ENCODE assay signal across 8 mouse cellular contexts in genomic region chr12:54984701-54985256, GRCm38 (mm10). TPM values are rescaled to one million over a fixed set of nuclear protein-coding genes. Genes with fewer than 3 reads are reported as not detected.
DNase-seq lines count a peak whose midpoint lies in the region; ATAC-seq and TF ChIP-seq lines count a peak whose summit lies in the region.

No protein-coding gene starts in this region.

- H3K79me2 ChIP-seq in MEL (ENCODE audit: control insufficient read depth, insufficient read depth, low read length, poor library complexity) = peaks cover 58% of the 10 kb centered on the region

- TF ChIP-seq CTCF in MEL (IDR thresholded peaks at IDR 0.05 in 2 of 3, conservative IDR thresholded peaks at IDR 0.05 in 1 of 3; ENCODE audit: control insufficient read depth in 1 of 3, insufficient read depth in 1 of 3, low read depth in 2 of 3, low read length in 3 of 3, poor library complexity in 1 of 3, severe bottlenecking in 1 of 3) = no peak

- TF ChIP-seq RAD21 in MEL (IDR thresholded peaks at IDR 0.05; ENCODE audit: low read depth, low read length) = no peak

- WGBS in forebrain, embryonic 13.5 days = 0% methylated on average over 41 of the region's 42 CpGs

- H3K4me2 ChIP-seq in forebrain, embryonic 13.5 days = peak overlapping the region; percentile 81

- no peaks in the 10 kb centered on the region for H3K9me3 ChIP-seq in MEL (replicated peaks; ENCODE audit: insufficient read depth, low read length)
- no peaks in the 10 kb centered on the region for H3K9me3 ChIP-seq in forebrain, embryonic 13.5 days (replicated peaks)

- peak; percentile 88 for DNase-seq in MEL (ENCODE audit: low read depth, low spot score)
- DNase-seq in heart, postnatal 36 days = peak; percentile 73 to 77
- DNase-seq in layer of hippocampus, postnatal 25 days (ENCODE audit: extremely low spot score in 1 of 2, low spot score in 1 of 2) = peak; percentile 20 to 27
- peak; percentile 73 to 76 for DNase-seq in lung, postnatal 4 days
- peak; percentile 76 for DNase-seq in retina, postnatal 1 day
- DNase-seq in urinary bladder, postnatal 4 days (ENCODE audit: low spot score in 2 of 2) = peak; percentile 44 to 67

- peak overlapping the region; percentile 66 to 97 for H3K4me3 ChIP-seq in MEL (ENCODE audit: control insufficient read depth in 1 of 2, insufficient read depth in 1 of 2, low read depth in 2 of 2, low read length in 2 of 2)
- peak overlapping the region; percentile 100 for H3K4me3 ChIP-seq in brown adipose tissue, adult 24 weeks (ENCODE audit: insufficient read depth, low read depth, low read length)
- H3K4me3 ChIP-seq in forebrain, embryonic 13.5 days = peak overlapping the region; percentile 91

- peaks cover 22 to 62% of the 10 kb centered on the region in 2 experiments for H3K36me3 ChIP-seq in MEL (ENCODE audit: control insufficient read depth in 1 of 2, insufficient read depth in 2 of 2, low read length in 2 of 2)
- H3K36me3 ChIP-seq in forebrain, embryonic 13.5 days (ENCODE audit: poor library complexity, severe bottlenecking) = peaks cover 13% of the 10 kb centered on the region; the same call in 1 of the 2 replicates

- H3K9ac ChIP-seq in MEL (ENCODE audit: control insufficient read depth, low read depth, low read length, poor library complexity, severe bottlenecking) = peak overlapping the region; percentile 100
- peak overlapping the region; percentile 89 for H3K9ac ChIP-seq in forebrain, embryonic 13.5 days

- no peaks in the 10 kb centered on the region for H3K27me3 ChIP-seq in MEL (ENCODE audit: control insufficient read depth in 1 of 2, insufficient read depth in 2 of 2, low read length in 2 of 2)
- H3K27me3 ChIP-seq in forebrain, embryonic 13.5 days = no peaks in the 10 kb centered on the region

- TF ChIP-seq EP300 in MEL (IDR thresholded peaks at IDR 0.05; ENCODE audit: low read depth in 1 of 2, low read length in 2 of 2) = peak in 1 of 2 experiments; percentile 16; a peak in 1 of 4 replicates

- peak overlapping the region; percentile 100 for H3K27ac ChIP-seq in MEL (ENCODE audit: control insufficient read depth, low read depth, low read length)
- peak overlapping the region; percentile 93 for H3K27ac ChIP-seq in brown adipose tissue, adult 24 weeks (replicated peaks; ENCODE audit: low read depth, low read length)
- H3K27ac ChIP-seq in forebrain, embryonic 13.5 days = peak overlapping the region; percentile 88

- intact Hi-C loops in heart, postnatal 36 days (cut with DNase I) = loop anchor here (1.0 to 5.0 kb wide), 2 partner anchors 42 to 94 kb away; no protein-coding TSS in a partner anchor

- peak; percentile 77 for ATAC-seq in forebrain, embryonic 13.5 days

- TF ChIP-seq POLR2A in MEL (IDR thresholded peaks at IDR 0.05; ENCODE audit: control insufficient read depth in 1 of 2, insufficient read depth in 1 of 2, low read depth in 1 of 2, low read length in 2 of 2, poor library complexity in 1 of 2) = peak; percentile 30 to 43; a peak in 2 of 4 replicates

- peaks cover 36 to 40% of the 10 kb centered on the region in 2 experiments for H3K4me1 ChIP-seq in MEL (ENCODE audit: control insufficient read depth in 1 of 2, insufficient read depth in 2 of 2, low read length in 2 of 2)
- H3K4me1 ChIP-seq in brown adipose tissue, adult 24 weeks (ENCODE audit: control insufficient read depth, insufficient read depth, insufficient read length, low read length) = no peaks in the 10 kb centered on the region
- peaks cover 7% of the 10 kb centered on the region for H3K4me1 ChIP-seq in forebrain, embryonic 13.5 days

TF ChIP-seq in MEL, 35 proteins besides CTCF, POLR2A, EP300 and RAD21:
- TF ChIP-seq E2F4 (IDR thresholded peaks at IDR 0.05; ENCODE audit: borderline replicate concordance, low read depth, low read length) (no peak), MAX (IDR thresholded peaks at IDR 0.05; ENCODE audit: low read length) (peak; percentile 93), CHD1 (IDR thresholded peaks at IDR 0.05; ENCODE audit: low read depth, low read length) (no peak; the same call in 1 of the 2 replicates), BHLHE40 (IDR thresholded peaks at IDR 0.05; ENCODE audit: borderline replicate concordance, low read depth, low read length) (peak; percentile 71; the same call in 1 of the 2 replicates), POLR2AphosphoS5 (IDR thresholded peaks at IDR 0.05; ENCODE audit: borderline replicate concordance, low read depth, low read length) (no peak), TBP (IDR thresholded peaks at IDR 0.05; ENCODE audit: low read depth, low read length) (no peak), TCF12 (IDR thresholded peaks at IDR 0.05; ENCODE audit: low read depth, low read length) (peak; percentile 39; the same call in 1 of the 2 replicates), ZNF384 (IDR thresholded peaks at IDR 0.05; ENCODE audit: low read depth, low read length) (no peak), ELF1 (IDR thresholded peaks at IDR 0.05; ENCODE audit: low read depth, low read length) (no peak), SIN3A (IDR thresholded peaks at IDR 0.05; ENCODE audit: low read length) (peak; percentile 95), TAL1 (IDR thresholded peaks at IDR 0.05; ENCODE audit: low read length) (peak; percentile 59), ZMIZ1 (IDR thresholded peaks at IDR 0.05; ENCODE audit: low read depth, low read length) (no peak), POLR2AphosphoS2 (IDR thresholded peaks at IDR 0.05; ENCODE audit: low read length) (no peak), MAFK (IDR thresholded peaks at IDR 0.05; ENCODE audit: borderline replicate concordance, low read depth, low read length) (no peak), MXI1 (IDR thresholded peaks at IDR 0.05; ENCODE audit: low read depth, low read length) (peak; percentile 99), ZKSCAN1 (IDR thresholded peaks at IDR 0.05; ENCODE audit: low read depth, low read length) (no peak), USF2 (IDR thresholded peaks at IDR 0.05; ENCODE audit: borderline replicate concordance in 1 of 2, insufficient read depth in 1 of 2, low read depth in 1 of 2, low read length in 2 of 2) (0 out of 4 replicates have a peak, but pooled peaks of 1 of the 2 experiments have one; percentile 27), UBTF (IDR thresholded peaks at IDR 0.05; ENCODE audit: borderline replicate concordance, insufficient read depth, low read depth, low read length) (peak; percentile 85; the same call in 1 of the 2 replicates), MYB (IDR thresholded peaks at IDR 0.05; ENCODE audit: low read depth, low read length) (no peak), KAT2A (conservative IDR thresholded peaks at IDR 0.05; ENCODE audit: low read depth, low read length) (no peak), GATA1 (IDR thresholded peaks at IDR 0.05; ENCODE audit: low read depth, low read length) (no peak), ETS1 (IDR thresholded peaks at IDR 0.05; ENCODE audit: low read depth, low read length) (peak; percentile 61; the same call in 1 of the 2 replicates), USF1 (IDR thresholded peaks at IDR 0.05; ENCODE audit: low read depth, low read length) (peak; percentile 70), GABPA (IDR thresholded peaks at IDR 0.05; ENCODE audit: low read depth, low read length) (no peak), HCFC1 (IDR thresholded peaks at IDR 0.05; ENCODE audit: low read depth, low read length) (no peak; the same call in 1 of the 2 replicates), MEF2A (IDR thresholded peaks at IDR 0.05; ENCODE audit: extremely low read depth, insufficient replicate concordance, low read depth, low read length, poor library complexity, severe bottlenecking) (no peak), SMC3 (IDR thresholded peaks at IDR 0.05; ENCODE audit: low read depth, low read length) (no peak), NRF1 (IDR thresholded peaks at IDR 0.05; ENCODE audit: insufficient read depth, low read depth, low read length, poor library complexity, severe bottlenecking) (no peak), NELFE (IDR thresholded peaks at IDR 0.05; ENCODE audit: low read depth, low read length) (no peak), MAZ (IDR thresholded peaks at IDR 0.05; ENCODE audit: low read depth, low read length) (peak; percentile 70; the same call in 1 of the 2 replicates), JUND (IDR thresholded peaks at IDR 0.05; ENCODE audit: low read depth, low read length) (no peak), ZC3H11A (IDR thresholded peaks at IDR 0.05; ENCODE audit: low read depth, low read length) (no peak), RCOR1 (IDR thresholded peaks at IDR 0.05; ENCODE audit: low read depth, low read length) (0 out of 2 replicates have a peak, but pooled peaks have one; percentile 15), MYC (IDR thresholded peaks at IDR 0.05; ENCODE audit: low read depth, low read length) (peak; percentile 87), CHD2 (IDR thresholded peaks at IDR 0.05; ENCODE audit: low read length) (no peak)

RNA-seq across cellular contexts. Expression of gene Gm20403, which starts 1.6 kb away (rescaled TPM):
- not detected in 2 replicates for total RNA-seq in MEL (2012; rRNA removed)
- not detected for polyA plus RNA-seq in MEL (2012; ENCODE audit: insufficient read depth in 1 of 2, insufficient read length in 2 of 2, low read depth in 1 of 2, low replicate concordance in 2 of 2, missing spikeins in 1 of 2)
- not detected in 2 replicates for polyA plus RNA-seq in brown adipose tissue, adult 24 weeks (2012; ENCODE audit: insufficient read depth, insufficient read length, missing spikeins)
- not detected in 2 replicates for polyA plus RNA-seq in forebrain, embryonic 13.5 days (2015; fragmentation: Nextera tagmentation; extraction: Ambion mirVana)
- total RNA-seq in heart, postnatal 36 days (2021) = not detected
- not detected for total RNA-seq in layer of hippocampus, postnatal 25 days (2021)

RNA-seq across cellular contexts. Expression of gene Baz1a, which starts 29.4 kb away (rescaled TPM):
- 44.6 and 46.0 TPM in 2 replicates for total RNA-seq in MEL (2012; rRNA removed)
- 100 to 1,000 TPM in 1 of 2 experiments, 10 to 100 TPM in 1; 39.8 to 203 TPM for polyA plus RNA-seq in MEL (2012; ENCODE audit: insufficient read depth in 1 of 2, insufficient read length in 2 of 2, low read depth in 1 of 2, low replicate concordance in 2 of 2, missing spikeins in 1 of 2)
- 3.6 and 6.3 TPM in 2 replicates for polyA plus RNA-seq in brown adipose tissue, adult 24 weeks (2012; ENCODE audit: insufficient read depth, insufficient read length, missing spikeins)
- 27.0 and 29.9 TPM in 2 replicates for polyA plus RNA-seq in forebrain, embryonic 13.5 days (2015; fragmentation: Nextera tagmentation; extraction: Ambion mirVana)
- total RNA-seq in heart, postnatal 36 days (2021) = 10 to 100 TPM in 1 of 2 experiments, 1 to 10 TPM in 1; 8.9 to 14.3 TPM
- total RNA-seq in layer of hippocampus, postnatal 25 days (2021) = 1 to 10 TPM; 1.6 to 2.3 TPM

Comparison
In these comparisons a context has a peak if more than half of its experiments do, and no peak if none do; other contexts are left out.
1. Peak in every context shown above with its lines: DNase-seq, ATAC-seq, H3K4me3 ChIP-seq and H3K27ac ChIP-seq.
2. DNase-seq: peak in every context shown above with its lines; median percentile 88 in MEL; 76 in retina, postnatal 1 day; 75 in heart, postnatal 36 days; 74 in lung, postnatal 4 days; 56 in urinary bladder, postnatal 4 days; 24 in layer of hippocampus, postnatal 25 days.